Mouse (Mus musculus) heart, embryonic 16.5 days (tissue): ENCODE data around the gene Smim7. TPM values are rescaled to one million over a fixed set of nuclear protein-coding genes. Genes with fewer than 3 reads are reported as not detected.

Experiments
- ATAC-seq: fragments of 200-750 bp; cut with Nextera tagmentation; replicated peaks from 2 replicates; pipeline ENCODE4 v1.8.0; 2017; ENCODE audit warnings: moderate number of reproducible peaks; ENCODE audit not compliant: insufficient read depth, low FRiP score; ENCODE audit errors: extremely low read depth
- H3K27ac ChIP-seq: fragments of 300-500 bp; sonication (generic); 2 replicates; pipeline ENCODE4 v1.5.1; 2014; ENCODE audit warnings: mild to moderate bottlenecking, low read length, control low read depth, moderate library complexity
- H3K27me3 ChIP-seq: fragments of 300-500 bp; sonication (generic); 2 replicates; pipeline ENCODE4 v1.6.1; 2014; ENCODE audit warnings: low read length, mixed read lengths; ENCODE audit not compliant: control insufficient read depth, insufficient read depth
- H3K36me3 ChIP-seq: fragments of 300-500 bp; sonication (generic); 2 replicates; pipeline ENCODE4 v1.6.1; 2014; ENCODE audit not compliant: control insufficient read depth, insufficient read depth
- H3K4me1 ChIP-seq: fragments of 300-500 bp; sonication (generic); 2 replicates; pipeline ENCODE4 v1.6.1; 2014; ENCODE audit warnings: low read length, mixed read lengths; ENCODE audit not compliant: control insufficient read depth, insufficient read depth
- H3K4me2 ChIP-seq: fragments of 300-500 bp; sonication (generic); 2 replicates; pipeline ENCODE4 v1.6.1; 2014; ENCODE audit warnings: low read depth, mild to moderate bottlenecking, control low read depth, low read length
- H3K4me3 ChIP-seq: fragments of 300-500 bp; sonication (generic); 2 replicates; pipeline ENCODE4 v1.5.1; 2014; ENCODE audit warnings: mild to moderate bottlenecking, control low read depth, low read length
- H3K9ac ChIP-seq: fragments of 300-500 bp; sonication (generic); 2 replicates; pipeline ENCODE4 v1.6.1; 2014; ENCODE audit warnings: low read length, control low read depth
- H3K9me3 ChIP-seq: fragments of 300-500 bp; sonication (generic); replicated peaks from 2 replicates; pipeline ENCODE4 v1.6.1; 2016; ENCODE audit warnings: low read length; ENCODE audit not compliant: control insufficient read depth
- WGBS: fragments of 180-500 bp; shearing (Covaris S2); extraction: QIAGEN DNeasy Blood & Tissue Kit; methylation state at CpG from one replicate; pipeline ENCODE4 v1.1.7; 2014; 5-methylcytosine and 5-hydroxymethylcytosine counted together
- microRNA-seq: library from miRNA; unstranded; fragments of <30 nt; microRNA quantifications from one replicate; pipeline ENCODE4, GENCODE M21; 2017
- polyA plus RNA-seq: library from polyadenylated mRNA; unstranded; fragments of >200 nt; fragmentation: Nextera tagmentation; extraction: Ambion mirVana; gene quantifications from 2 replicates; pipeline ENCODE4 v1.2.1, GENCODE M21; 2015

The Smim7 gene
- polyA plus RNA-seq, 1 experiment from 2014 or later, result 108 TPM

DNA sequence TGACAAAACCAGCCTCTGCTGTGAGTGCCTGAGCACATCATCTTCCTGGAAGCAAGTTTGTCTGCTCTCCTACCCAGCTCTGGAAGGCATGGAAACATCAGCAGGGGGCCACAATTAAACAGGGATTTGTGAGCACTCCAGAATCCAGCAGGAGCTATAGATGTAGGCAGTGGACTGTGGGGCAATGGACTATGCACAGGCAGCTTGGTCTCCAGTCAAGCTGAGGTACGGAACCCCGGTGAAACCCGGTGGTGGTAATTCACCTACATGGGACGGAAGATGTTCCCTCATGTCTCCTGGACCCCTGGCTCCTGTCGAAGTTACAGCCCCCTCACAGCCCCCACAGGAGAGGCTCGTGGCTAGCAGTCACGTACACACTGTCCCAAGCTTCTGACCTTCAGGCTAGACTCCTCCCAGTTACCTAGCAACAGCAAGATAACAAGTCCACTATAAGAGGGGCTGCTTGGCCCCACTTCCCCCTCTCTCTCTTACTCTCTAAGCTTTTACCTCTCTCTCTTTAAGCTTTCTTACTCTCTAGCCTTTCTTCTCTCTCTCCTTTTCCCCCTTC is 53.4 kb downstream of the Smim7 start:
- Histone ChIP-seq H3K27me3 (no peaks in the 10 kb centered on the region), H3K27ac (peak overlapping the region; percentile 85)
- ATAC-seq, result 0 out of 2 replicates have a peak, but pooled peaks have one; percentile 53

More for the DNA sequence above, 53.4 kb downstream of the Smim7 start:
- Histone ChIP-seq H3K36me3 (no peaks in the 10 kb centered on the region), H3K4me3 (no peak overlapping the region), H3K9ac (no peak overlapping the region), H3K9me3 (no peaks in the 10 kb centered on the region), H3K4me2 (no peak overlapping the region; the same call in 1 of the 2 replicates), H3K4me1 (peaks cover 26% of the 10 kb centered on the region)
- 52% methylated on average over 7 of the region's 7 CpGs for WGBS

Small RNAs within 50 kb of the gene (microRNA-seq; reads per million reads assigned to microRNA genes)
- gene Gm28019, result not detected

Other genes with a start within 250 kb of the Smim7 start
- gene Eps15l1, start 149.6 kb downstream of the Smim7 start, polyA plus RNA-seq, result 38.8 and 40.2 TPM in 2 replicates
- gene Calr3, start 127.2 kb downstream of the Smim7 start, polyA plus RNA-seq, result 1.4 and 1.5 TPM in 2 replicates
- 9.8 and 10.3 TPM in 2 replicates for gene 1700030K09Rik, start 127.2 kb downstream of the Smim7 start, polyA plus RNA-seq
- gene Cherp, start 95.9 kb downstream of the Smim7 start, polyA plus RNA-seq, result 36.8 and 45.6 TPM in 2 replicates
- 7.8 and 13.1 TPM in 2 replicates for gene Slc35e1, start 78.5 kb downstream of the Smim7 start, polyA plus RNA-seq
- gene Med26, start 22.8 kb downstream of the Smim7 start, polyA plus RNA-seq, result 11.5 and 12.7 TPM in 2 replicates
- 117 and 125 TPM in 2 replicates for gene Tmem38a, start 967 bp upstream of the Smim7 start, polyA plus RNA-seq
- 0.38 and 0.40 TPM in 2 replicates for gene Nwd1, start 75.6 kb upstream of the Smim7 start, polyA plus RNA-seq
- 160 and 166 TPM in 2 replicates for gene Sin3b, start 152.2 kb upstream of the Smim7 start, polyA plus RNA-seq
- 1.6 and 1.7 TPM in 2 replicates for gene F2rl3, start 190.8 kb upstream of the Smim7 start, polyA plus RNA-seq